Mouse (Mus musculus): Measurements from ENCODE around the gene Cyp8b1. TPM values are rescaled to one million over a fixed set of nuclear protein-coding genes. Genes with fewer than 3 reads are reported as not detected.
A peak's percentile ranks its signal among the peaks of the same experiment; 100 is the strongest.

The Cyp8b1 gene
- polyA plus RNA-seq, 1 experiment from 2014 or later = not detected

- 60% methylated on average over 1 of the region's 1 CpGs for WGBS
- Histone ChIP-seq H3K36me3 (no peaks in the 10 kb centered on the region), H3K27me3 (peaks cover 5% of the 10 kb centered on the region; the same call in 1 of the 2 replicates), H3K4me1 (replicated peaks) (0 out of 2 replicates have a peak, but pooled peaks cover 2% of the 10 kb centered on the region), H3K9me3 (no peaks in the 10 kb centered on the region), H3K27ac (no peak overlapping the region; the same call in 1 of the 2 replicates), H3K4me2 (replicated peaks) (peak overlapping the region; percentile 55), H3K9ac (replicated peaks) (no peak overlapping the region), H3K4me3 (replicated peaks) (peak overlapping the region; percentile 43)
- peak; percentile 83 for ATAC-seq
Observed at GRCm38 (mm10) chr9:121936952-121937351, 20.8 kb upstream of the Cyp8b1 start.

GRCm38 (mm10) chr9:121934856-121935255 lies 18.8 kb upstream of the Cyp8b1 start:
- H3K4me3 ChIP-seq (replicated peaks) = no peak overlapping the region
- H3K27me3 ChIP-seq = peaks cover 5% of the 10 kb centered on the region; the same call in 1 of the 2 replicates
- no peaks in the 10 kb centered on the region for H3K9me3 ChIP-seq
- 88% methylated on average over 4 of the region's 4 CpGs for WGBS
- no peak overlapping the region for H3K27ac ChIP-seq
- no peaks in the 10 kb centered on the region for H3K36me3 ChIP-seq
- no peak overlapping the region for H3K9ac ChIP-seq (replicated peaks)
- ATAC-seq = no peak
- 0 out of 2 replicates have a peak, but pooled peaks cover 2% of the 10 kb centered on the region for H3K4me1 ChIP-seq (replicated peaks)
- no peak overlapping the region for H3K4me2 ChIP-seq (replicated peaks)

GRCm38 (mm10) chr9:121928498-121928897 lies 12.4 kb upstream of the Cyp8b1 start:
- Histone ChIP-seq H3K9me3 (no peaks in the 10 kb centered on the region), H3K9ac (replicated peaks) (no peak overlapping the region), H3K4me1 (replicated peaks) (no peaks in the 10 kb centered on the region), H3K27me3 (no peaks in the 10 kb centered on the region), H3K36me3 (no peaks in the 10 kb centered on the region), H3K4me3 (replicated peaks) (no peak overlapping the region), H3K27ac (no peak overlapping the region), H3K4me2 (replicated peaks) (no peak overlapping the region)
- 23% methylated on average over 2 of the region's 2 CpGs for WGBS
- ATAC-seq = no peak; the same call in 1 of the 2 replicates

- Histone ChIP-seq H3K4me3 (replicated peaks) (no peak overlapping the region), H3K36me3 (no peaks in the 10 kb centered on the region), H3K9ac (replicated peaks) (no peak overlapping the region), H3K4me2 (replicated peaks) (no peak overlapping the region), H3K9me3 (no peaks in the 10 kb centered on the region), H3K4me1 (replicated peaks) (no peaks in the 10 kb centered on the region), H3K27ac (no peak overlapping the region), H3K27me3 (no peaks in the 10 kb centered on the region)
- WGBS = 87% methylated on average over 7 of the region's 7 CpGs
- ATAC-seq = no peak
Observed at GRCm38 (mm10) chr9:121927721-121928120, 11.6 kb upstream of the Cyp8b1 start.

GRCm38 (mm10) chr9:121926634-121927405 lies 10.7 kb upstream of the Cyp8b1 start:
- WGBS = 73% methylated on average over 11 of the region's 11 CpGs
- no peak overlapping the region for H3K9ac ChIP-seq (replicated peaks)
- H3K4me2 ChIP-seq (replicated peaks) = no peak overlapping the region
- H3K4me3 ChIP-seq (replicated peaks) = no peak overlapping the region
- H3K9me3 ChIP-seq = no peaks in the 10 kb centered on the region
- no peaks in the 10 kb centered on the region for H3K27me3 ChIP-seq
- no peak overlapping the region for H3K27ac ChIP-seq
- H3K36me3 ChIP-seq = no peaks in the 10 kb centered on the region
- no peaks in the 10 kb centered on the region for H3K4me1 ChIP-seq (replicated peaks)
- no peak for ATAC-seq

GRCm38 (mm10) chr9:121925959-121926358 lies 9.9 kb upstream of the Cyp8b1 start:
- no peaks in the 10 kb centered on the region for H3K27me3 ChIP-seq
- H3K9me3 ChIP-seq = no peaks in the 10 kb centered on the region
- no peak overlapping the region for H3K4me3 ChIP-seq (replicated peaks)
- H3K4me2 ChIP-seq (replicated peaks) = no peak overlapping the region
- H3K27ac ChIP-seq = no peak overlapping the region
- H3K36me3 ChIP-seq = no peaks in the 10 kb centered on the region
- no peak for ATAC-seq
- no peak overlapping the region for H3K9ac ChIP-seq (replicated peaks)
- H3K4me1 ChIP-seq (replicated peaks) = no peaks in the 10 kb centered on the region
- 82% methylated on average over 8 of the region's 8 CpGs for WGBS

GRCm38 (mm10) chr9:121924901-121925560 lies 8.9 kb upstream of the Cyp8b1 start:
- Histone ChIP-seq H3K9ac (replicated peaks) (no peak overlapping the region), H3K36me3 (no peaks in the 10 kb centered on the region), H3K9me3 (no peaks in the 10 kb centered on the region), H3K4me3 (replicated peaks) (no peak overlapping the region), H3K27me3 (no peaks in the 10 kb centered on the region), H3K4me1 (replicated peaks) (no peaks in the 10 kb centered on the region), H3K27ac (no peak overlapping the region), H3K4me2 (replicated peaks) (no peak overlapping the region)
- 89% methylated on average over 9 of the region's 9 CpGs for WGBS
- no peak for ATAC-seq

GRCm38 (mm10) chr9:121923906-121924305 lies 7.8 kb upstream of the Cyp8b1 start:
- Histone ChIP-seq H3K27ac (no peak overlapping the region), H3K36me3 (no peaks in the 10 kb centered on the region), H3K4me3 (replicated peaks) (no peak overlapping the region), H3K27me3 (no peaks in the 10 kb centered on the region), H3K9me3 (no peaks in the 10 kb centered on the region), H3K9ac (replicated peaks) (no peak overlapping the region), H3K4me1 (replicated peaks) (no peaks in the 10 kb centered on the region), H3K4me2 (replicated peaks) (no peak overlapping the region)
- ATAC-seq = no peak
- 75% methylated on average over 5 of the region's 5 CpGs for WGBS

GRCm38 (mm10) chr9:121923443-121923842 lies 7.3 kb upstream of the Cyp8b1 start:
- no peaks in the 10 kb centered on the region for H3K9me3 ChIP-seq
- H3K9ac ChIP-seq (replicated peaks) = no peak overlapping the region
- no peaks in the 10 kb centered on the region for H3K27me3 ChIP-seq
- 89% methylated on average over 8 of the region's 8 CpGs for WGBS
- no peak overlapping the region for H3K27ac ChIP-seq
- no peak overlapping the region for H3K4me2 ChIP-seq (replicated peaks)
- no peaks in the 10 kb centered on the region for H3K36me3 ChIP-seq
- no peaks in the 10 kb centered on the region for H3K4me1 ChIP-seq (replicated peaks)
- H3K4me3 ChIP-seq (replicated peaks) = no peak overlapping the region
- ATAC-seq = no peak

GRCm38 (mm10) chr9:121919027-121919501 lies 3.0 kb upstream of the Cyp8b1 start:
- no peaks in the 10 kb centered on the region for H3K27me3 ChIP-seq
- H3K4me2 ChIP-seq (replicated peaks) = no peak overlapping the region
- WGBS = 76% methylated on average over 10 of the region's 10 CpGs
- no peak overlapping the region for H3K27ac ChIP-seq
- no peak overlapping the region for H3K9ac ChIP-seq (replicated peaks)
- H3K36me3 ChIP-seq = no peaks in the 10 kb centered on the region
- H3K9me3 ChIP-seq = no peaks in the 10 kb centered on the region
- no peak overlapping the region for H3K4me3 ChIP-seq (replicated peaks)
- no peak for ATAC-seq
- H3K4me1 ChIP-seq (replicated peaks) = no peaks in the 10 kb centered on the region

- Histone ChIP-seq H3K9ac (replicated peaks) (no peak overlapping the region), H3K4me2 (replicated peaks) (no peak overlapping the region), H3K4me1 (replicated peaks) (no peaks in the 10 kb centered on the region), H3K27ac (no peak overlapping the region), H3K36me3 (no peaks in the 10 kb centered on the region), H3K4me3 (replicated peaks) (no peak overlapping the region), H3K27me3 (no peaks in the 10 kb centered on the region), H3K9me3 (no peaks in the 10 kb centered on the region)
- WGBS = 94% methylated on average over 10 of the region's 10 CpGs
- ATAC-seq = no peak
Observed at GRCm38 (mm10) chr9:121915056-121915455, 1.0 kb downstream of the Cyp8b1 start.

- no peak for ATAC-seq
- H3K9ac ChIP-seq (replicated peaks) = no peak overlapping the region
- WGBS = 86% methylated on average over 8 of the region's 8 CpGs
- no peaks in the 10 kb centered on the region for H3K4me1 ChIP-seq (replicated peaks)
- no peaks in the 10 kb centered on the region for H3K27me3 ChIP-seq
- no peak overlapping the region for H3K4me2 ChIP-seq (replicated peaks)
- H3K9me3 ChIP-seq = no peaks in the 10 kb centered on the region
- no peaks in the 10 kb centered on the region for H3K36me3 ChIP-seq
- no peak overlapping the region for H3K4me3 ChIP-seq (replicated peaks)
- no peak overlapping the region for H3K27ac ChIP-seq
Observed at GRCm38 (mm10) chr9:121914226-121914757, 1.8 kb downstream of the Cyp8b1 start.

Measured in midbrain, embryonic 13.5 days (tissue).